Mouse (Mus musculus): ENCODE results near the gene Csf2. TPM values are rescaled to one million over a fixed set of nuclear protein-coding genes. Genes with fewer than 3 reads are reported as not detected.

The Csf2 gene
- not detected in 2 replicates for polyA plus RNA-seq (2012)

DNA sequence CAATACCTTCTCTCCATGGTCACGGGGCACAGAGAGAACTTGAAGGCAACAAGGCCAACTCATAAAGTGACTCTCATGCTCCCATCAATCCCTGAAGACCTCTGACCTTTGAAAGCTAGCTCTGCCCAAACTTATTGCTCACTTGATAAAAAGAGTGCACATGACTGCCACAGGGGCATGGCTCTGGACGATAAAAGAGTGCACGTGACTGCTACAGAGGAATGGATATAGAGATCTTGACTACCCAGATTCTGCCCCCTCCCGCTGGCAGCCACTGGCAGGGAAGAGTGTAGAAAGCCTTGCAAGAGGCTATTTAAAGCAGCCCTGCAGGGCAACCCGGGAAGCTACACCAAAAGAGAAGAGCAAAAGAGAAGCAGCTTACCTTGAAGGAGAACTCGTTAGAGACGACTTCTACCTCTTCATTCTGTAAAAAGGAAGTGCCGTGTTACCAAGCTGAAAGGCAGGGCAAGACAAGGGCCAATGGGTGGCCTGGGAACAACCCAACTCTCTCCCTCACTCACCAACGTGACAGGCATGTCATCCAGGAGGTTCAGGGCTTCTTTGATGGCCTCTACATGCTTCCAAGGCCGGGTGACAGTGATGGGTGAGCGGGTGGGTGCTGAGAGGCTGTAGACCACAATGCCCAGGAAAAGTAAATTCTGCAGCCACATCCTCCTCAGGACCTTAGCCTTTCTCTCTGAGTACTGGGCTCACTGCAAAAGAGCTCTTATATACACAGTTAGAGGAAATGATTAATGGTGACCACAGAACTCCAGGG, at the start of gene Csf2:
Gene Csf2 (minus strand): TSS at position 728 of the 778 bp plus-strand sequence.
- no peak for TF ChIP-seq GATA1 (IDR thresholded peaks at IDR 0.05; ENCODE audit: low read length)

DNA sequence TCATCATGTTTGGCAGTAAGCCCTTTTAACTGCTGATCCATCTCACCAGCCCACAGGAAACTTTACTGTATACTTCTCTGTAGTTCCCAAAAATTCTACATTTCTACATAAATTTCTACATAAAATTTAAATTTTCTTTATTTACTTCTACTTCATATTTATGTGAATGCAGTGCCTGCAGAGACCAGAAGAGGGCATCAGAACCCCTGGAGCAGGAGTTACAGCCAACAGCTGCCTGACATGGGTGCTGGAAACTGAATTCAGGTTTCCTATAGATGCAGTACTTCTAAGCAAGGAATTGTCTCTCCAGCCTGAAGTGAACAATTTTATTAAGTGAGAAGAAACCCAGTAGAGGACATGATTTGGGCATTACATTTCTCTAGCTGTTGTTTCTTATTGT, 49.3 kb upstream of the Csf2 start:
- no peak for TF ChIP-seq GATA1 (IDR thresholded peaks at IDR 0.05; ENCODE audit: low read length)

DNA sequence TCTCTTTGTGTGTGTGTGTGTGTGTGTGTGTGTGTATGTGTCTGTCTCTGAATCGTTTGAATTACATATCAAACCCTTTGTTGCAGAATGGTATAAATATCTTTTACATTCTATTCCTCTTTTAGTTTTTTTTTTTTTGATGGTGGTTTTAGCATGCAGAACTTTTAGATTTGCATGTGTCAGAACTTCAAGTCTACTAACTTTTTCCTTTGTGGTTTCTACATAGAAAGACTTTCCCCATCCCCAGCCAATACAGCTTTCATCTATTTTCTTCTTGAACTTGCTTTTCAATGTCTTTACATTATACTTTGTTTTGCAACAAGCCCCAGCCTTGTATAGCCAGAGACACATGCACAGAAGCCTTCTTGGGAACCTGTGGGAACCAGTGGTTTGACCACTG, 47.3 kb upstream of the Csf2 start:
- no peak for TF ChIP-seq GATA1 (IDR thresholded peaks at IDR 0.05; ENCODE audit: low read length)

DNA sequence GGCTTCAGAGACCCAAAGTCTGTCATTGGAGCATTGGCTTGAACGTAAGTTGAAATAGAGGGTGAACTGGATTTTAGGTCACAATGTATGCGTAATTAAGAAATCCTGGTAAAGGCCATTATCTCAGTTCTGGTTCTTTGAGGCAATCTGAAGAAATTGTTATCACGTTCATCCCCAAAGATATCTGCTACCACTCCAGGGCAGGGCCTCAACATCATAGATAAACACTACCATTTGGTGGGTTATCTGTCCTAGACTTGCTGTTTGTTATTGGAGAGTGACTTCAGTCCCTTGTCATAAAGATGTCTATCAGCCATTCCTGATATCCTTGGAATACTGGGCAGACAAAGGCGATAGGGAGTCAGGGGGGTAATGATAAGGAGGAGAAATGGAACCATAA, 46.5 kb upstream of the Csf2 start:
- no peak for TF ChIP-seq GATA1 (IDR thresholded peaks at IDR 0.05; ENCODE audit: low read length)

DNA sequence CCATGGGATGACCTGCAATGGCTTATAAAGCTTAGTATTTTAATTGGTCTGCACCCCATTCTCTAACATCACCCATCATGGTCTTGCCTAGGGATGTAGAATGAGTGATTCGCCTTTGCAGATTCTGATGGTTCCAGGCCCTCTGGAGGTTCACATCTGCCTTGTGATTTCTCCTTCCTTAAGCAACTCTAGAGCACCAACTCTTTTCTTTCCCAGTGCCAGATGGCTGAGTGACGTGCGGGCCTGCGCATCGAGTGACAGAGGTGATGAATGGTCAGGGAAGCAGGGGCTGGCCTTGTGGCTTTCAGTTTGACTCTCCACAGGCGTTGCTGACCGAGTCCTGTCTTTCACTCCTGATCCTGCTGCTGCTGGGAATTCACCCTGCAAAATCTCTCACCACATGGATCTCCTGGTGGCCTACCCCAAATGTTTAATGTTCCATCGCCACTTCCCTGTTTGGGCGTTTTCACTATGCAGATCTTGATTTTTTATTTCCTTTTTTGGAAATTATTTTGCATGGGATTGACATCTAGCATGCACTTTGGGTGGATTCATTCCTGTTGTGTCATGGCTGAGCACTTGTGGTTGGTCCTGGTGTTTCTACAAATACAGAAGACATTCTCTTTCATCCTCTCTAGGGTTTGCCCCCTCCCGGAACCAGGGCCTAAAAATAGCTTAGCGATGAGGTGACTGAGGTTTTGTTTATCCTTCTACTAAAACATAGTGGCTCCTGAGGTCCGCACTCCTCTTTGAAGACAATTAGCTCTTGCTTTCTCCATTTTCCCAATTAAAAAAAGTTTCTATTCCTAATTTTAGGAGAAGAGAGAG, 44.7 kb upstream of the Csf2 start:
- no peak for TF ChIP-seq GATA1 (IDR thresholded peaks at IDR 0.05; ENCODE audit: low read length)

DNA sequence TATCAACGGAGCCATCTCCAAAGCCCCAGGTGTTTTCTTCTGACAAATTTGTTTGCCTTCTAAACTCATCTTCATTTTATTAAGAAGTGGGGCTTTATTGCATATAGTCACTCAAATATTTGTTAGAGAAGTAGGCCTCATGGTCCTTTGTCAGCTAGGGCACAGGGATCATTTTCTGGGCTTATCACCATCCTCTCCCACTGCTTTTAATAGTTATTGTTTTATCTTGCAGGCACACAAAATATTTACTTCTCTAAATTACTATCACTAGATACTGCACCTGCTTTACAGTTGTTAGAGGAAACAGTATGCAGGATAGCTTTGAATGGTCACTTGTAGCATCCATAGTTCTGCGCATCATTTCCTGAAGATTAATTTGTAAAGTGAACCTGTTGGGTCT, 42.7 kb upstream of the Csf2 start:
- TF ChIP-seq GATA1 (IDR thresholded peaks at IDR 0.05; ENCODE audit: low read length) = no peak

DNA sequence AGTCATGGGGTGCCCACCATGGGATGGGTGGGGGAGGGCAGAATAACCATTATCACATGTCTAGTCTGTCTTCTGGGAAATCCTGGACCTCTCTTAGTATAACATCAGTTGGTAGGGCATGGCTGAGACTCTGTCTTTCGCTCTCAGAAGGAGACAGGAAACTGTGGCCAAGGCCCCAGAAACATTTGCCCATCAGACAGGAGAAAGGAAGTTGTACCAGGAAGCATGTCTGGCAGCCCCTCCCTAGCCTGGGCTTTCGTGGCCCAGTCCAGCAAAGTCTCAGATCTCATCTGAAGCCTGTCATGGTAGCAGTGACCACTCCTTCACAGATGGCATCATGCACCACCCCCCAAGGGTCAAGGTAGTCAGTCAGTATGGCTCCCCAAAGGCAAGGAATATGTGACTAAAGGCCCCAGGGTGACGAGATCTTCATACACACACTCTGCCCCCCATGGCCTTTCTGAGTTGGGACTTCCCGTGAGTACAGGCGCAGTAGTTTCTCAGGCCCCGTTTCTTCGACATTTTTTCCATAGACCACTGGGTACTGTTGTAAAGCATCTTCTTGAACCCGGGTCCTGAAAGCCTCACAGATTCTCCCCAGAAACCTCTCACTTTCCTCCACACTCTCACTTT, 38.5 kb upstream of the Csf2 start:
- no peak for TF ChIP-seq GATA1 (IDR thresholded peaks at IDR 0.05; ENCODE audit: low read length)

DNA sequence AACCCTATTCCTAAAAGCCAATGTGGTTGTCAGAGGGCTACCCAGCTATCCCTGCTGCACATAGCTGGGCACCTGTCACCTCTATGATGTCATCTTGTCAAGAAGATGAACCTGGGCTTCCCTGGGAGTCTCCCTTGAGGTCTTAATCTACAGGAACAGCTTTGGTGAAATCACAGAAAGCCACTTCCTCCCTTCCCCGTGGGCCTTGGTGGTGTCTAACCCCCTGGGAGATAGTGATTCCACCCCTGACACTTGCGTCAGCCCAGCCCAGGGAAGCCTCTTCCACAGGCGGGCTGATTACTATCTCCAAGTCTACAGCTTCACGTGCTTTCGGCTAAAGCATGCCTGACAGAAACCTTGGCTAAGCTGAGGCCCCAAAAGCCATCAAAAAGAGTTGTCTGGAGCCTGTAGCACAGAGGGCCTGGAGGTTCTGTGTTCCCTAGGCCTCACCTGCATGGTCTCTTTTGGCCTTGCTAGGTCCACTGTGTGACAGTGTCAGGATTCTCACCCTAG, 22.0 kb upstream of the Csf2 start:
- TF ChIP-seq GATA1 (IDR thresholded peaks at IDR 0.05; ENCODE audit: low read length) = no peak

DNA sequence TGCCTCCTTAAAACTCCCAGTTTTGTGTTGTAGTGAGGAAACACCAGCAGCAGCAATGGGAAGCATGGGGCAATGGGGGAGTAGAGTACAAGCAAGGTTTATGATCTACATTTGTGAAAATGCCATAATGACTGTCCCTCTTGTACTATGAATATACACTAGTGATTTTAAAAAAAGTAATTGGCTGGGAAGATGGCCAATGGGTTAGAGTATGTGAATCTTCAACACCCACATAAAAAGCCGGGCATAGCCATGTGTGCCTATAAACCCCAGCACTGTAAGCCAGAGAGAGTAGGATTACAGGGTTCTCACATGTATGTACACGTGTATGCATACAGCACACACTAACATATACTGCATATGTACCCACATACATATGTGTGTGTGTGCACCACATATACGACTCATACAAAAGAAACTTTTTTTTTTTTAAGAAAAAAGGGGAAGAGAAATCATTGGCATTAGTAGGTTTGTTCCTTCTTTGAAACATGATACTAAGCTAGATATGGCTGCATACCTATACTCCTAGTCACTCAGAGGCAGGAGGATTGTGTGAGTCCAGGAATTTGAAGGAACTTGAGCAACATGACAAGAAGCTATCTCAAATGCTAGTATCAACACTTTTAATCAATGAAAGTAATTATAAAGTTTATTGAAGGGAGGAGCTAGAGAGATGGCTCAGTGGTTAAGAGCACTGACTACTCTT, 19.9 kb upstream of the Csf2 start:
- no peak for TF ChIP-seq GATA1 (IDR thresholded peaks at IDR 0.05; ENCODE audit: low read length)

DNA sequence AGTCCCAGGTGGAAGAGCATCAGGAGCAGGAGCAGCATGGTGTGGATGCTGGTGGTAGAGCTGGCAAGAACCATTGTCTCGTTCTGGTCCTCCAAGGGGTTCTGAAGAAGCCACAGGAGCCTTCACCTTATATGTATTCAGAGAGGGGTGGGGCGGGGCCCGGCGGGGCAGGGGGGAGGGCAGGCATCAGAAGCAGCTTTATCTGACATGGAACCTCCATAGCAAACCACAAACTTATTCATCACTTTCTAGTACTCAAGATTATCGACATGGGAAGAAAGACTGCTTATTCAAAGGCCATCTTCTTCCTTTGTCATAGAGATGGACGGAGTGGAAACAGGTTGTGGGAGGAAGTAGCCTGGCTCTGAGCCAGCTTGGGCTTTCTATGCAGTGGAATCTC, 17.7 kb upstream of the Csf2 start, which contains the start of gene Il3:
Gene Il3 (minus strand): TSS at position 101 of the 400 bp plus-strand sequence.
- no peak for TF ChIP-seq GATA1 (IDR thresholded peaks at IDR 0.05; ENCODE audit: low read length)

DNA sequence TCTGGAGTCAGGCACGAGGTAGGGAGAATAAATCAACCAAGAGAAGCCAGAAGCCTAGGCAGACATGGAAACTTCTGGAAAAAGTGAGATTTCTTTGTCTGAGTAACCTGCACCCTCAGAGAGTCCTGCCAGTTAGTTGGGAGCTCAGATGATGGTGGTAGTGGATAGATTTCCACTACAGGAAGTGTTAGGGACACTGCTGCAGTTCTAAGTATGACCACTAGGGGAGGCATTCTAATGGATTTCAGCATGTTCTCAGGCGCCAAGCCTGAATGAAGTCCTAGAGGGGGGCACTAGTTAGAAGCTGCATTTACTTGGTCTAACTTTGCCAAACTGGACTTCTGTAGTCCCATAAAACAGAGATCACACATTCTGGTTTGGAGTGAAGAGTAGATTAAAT, 15.1 kb upstream of the Csf2 start:
- no peak for TF ChIP-seq GATA1 (IDR thresholded peaks at IDR 0.05; ENCODE audit: low read length)

DNA sequence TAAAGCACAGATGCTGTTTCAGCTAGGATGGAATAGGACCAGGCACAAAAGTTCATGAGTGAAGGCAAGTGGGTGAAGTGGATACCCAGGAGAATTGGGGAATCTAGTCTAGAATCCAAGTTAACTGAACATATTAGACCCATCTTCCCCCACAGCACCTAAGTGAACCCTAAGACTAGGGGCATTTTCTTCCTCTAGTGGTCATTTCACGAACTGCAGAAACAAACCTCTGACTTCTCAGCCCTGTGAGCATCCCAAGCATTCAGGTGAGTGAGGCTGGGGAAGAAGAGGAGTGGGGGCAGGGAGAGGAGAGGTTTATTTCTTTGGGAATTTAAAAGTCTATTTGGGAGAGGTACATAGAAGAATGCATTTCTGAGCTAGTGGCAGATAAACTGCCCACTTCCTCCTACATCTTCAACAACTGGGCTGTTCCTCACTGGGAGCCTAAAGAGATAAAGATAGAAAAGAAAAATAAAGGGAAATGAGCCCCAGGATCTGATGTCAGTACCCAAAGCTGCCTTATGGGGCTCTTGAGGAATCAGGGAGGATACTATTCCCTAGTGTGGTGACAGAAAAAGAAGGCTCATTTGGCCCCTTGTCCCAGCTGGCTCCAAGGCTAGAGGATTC, 14.1 kb upstream of the Csf2 start:
- no peak for TF ChIP-seq GATA1 (IDR thresholded peaks at IDR 0.05; ENCODE audit: low read length)

DNA sequence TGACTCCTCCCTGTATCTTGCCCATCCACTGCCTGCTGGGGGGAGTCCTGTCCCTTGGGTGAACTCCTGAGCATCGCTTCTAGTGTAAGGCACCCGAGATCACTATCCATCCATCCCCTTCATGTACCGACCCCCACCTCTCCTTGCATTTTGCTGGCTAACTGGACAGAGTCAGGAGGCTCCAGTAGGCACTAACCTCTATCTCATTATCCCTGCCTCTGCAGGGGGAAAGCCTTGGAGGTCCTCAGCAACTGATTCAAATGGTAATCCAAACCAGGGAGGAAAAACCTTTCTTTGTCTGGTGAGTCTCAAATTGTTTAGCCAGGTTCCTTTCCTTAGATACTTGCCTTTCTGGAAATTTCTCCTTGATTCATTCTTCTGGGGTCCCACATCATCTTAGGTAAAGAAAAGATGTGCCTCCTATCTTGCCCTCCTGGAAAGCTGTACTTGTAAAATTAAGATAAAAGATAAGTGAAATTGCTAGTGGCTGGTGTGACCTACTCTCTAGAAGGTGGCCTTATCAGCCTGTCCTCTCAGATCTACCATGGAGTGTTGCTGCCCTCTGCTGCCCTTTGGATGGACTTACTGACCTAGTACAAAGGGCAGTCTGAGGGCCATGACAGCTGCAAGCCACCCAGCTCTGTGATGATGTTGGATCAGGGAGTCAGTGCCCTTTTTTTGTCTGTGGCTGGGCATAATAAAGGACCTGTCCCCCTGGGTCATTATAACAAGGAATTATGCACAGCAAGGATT, 7.3 kb upstream of the Csf2 start:
- no peak for TF ChIP-seq GATA1 (IDR thresholded peaks at IDR 0.05; ENCODE audit: low read length)

DNA sequence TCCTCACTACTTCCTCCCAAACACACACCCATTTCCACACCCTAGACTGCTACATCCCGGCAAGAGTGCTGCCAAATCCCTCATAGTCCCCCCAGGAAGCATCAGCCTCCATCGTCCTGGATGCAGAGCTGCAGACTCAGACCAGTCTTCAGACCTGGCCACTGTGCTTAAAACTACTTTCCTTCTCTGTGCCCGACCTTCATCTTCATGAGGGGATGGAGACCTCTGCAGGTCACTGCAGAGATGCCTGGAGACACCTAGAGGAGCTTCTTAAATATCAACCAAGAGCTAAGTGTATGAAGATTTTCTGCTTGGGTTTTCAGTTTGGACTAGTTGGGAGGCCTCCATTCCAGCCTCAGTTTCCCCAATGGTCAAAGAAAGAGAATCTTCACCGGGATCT, 4.6 kb upstream of the Csf2 start:
- TF ChIP-seq GATA1 (IDR thresholded peaks at IDR 0.05; ENCODE audit: low read length) = no peak
